Mouse (Mus musculus) MEL (cell line): Measurements from ENCODE around the gene Slc3a2.

Source experiments
- CTCF ChIP-seq, 3 experiments: IDR thresholded peaks in 2 of 3; conservative IDR thresholded peaks in 1 of 3; 2 replicates each; pipeline ENCODE4 v1.5.1; 2011 to 2012; ENCODE audit warnings: low read length in 3 of 3, low read depth in 2 of 3, mild to moderate bottlenecking in 2 of 3, improper control_type of control experiment in 1 of 3, inconsistent platforms in 1 of 3, mixed read lengths in 1 of 3, moderate library complexity in 1 of 3; ENCODE audit not compliant: control insufficient read depth in 1 of 3, insufficient read depth in 1 of 3, poor library complexity in 1 of 3, severe bottlenecking in 1 of 3
- POLR2A ChIP-seq, 2 experiments: IDR thresholded peaks; 2 replicates each; pipeline ENCODE4 v1.6.1; 2011 to 2012; ENCODE audit warnings: low read length in 2 of 2, mild to moderate bottlenecking in 2 of 2, control low read depth in 1 of 2, improper control_type of control experiment in 1 of 2, low read depth in 1 of 2, moderate library complexity in 1 of 2; ENCODE audit not compliant: control insufficient read depth in 1 of 2, insufficient read depth in 1 of 2, poor library complexity in 1 of 2

- no peak for TF ChIP-seq CTCF (IDR thresholded peaks at IDR 0.05 in 2 of 3, conservative IDR thresholded peaks at IDR 0.05 in 1 of 3; ENCODE audit: control insufficient read depth in 1 of 3, insufficient read depth in 1 of 3, low read depth in 2 of 3, low read length in 3 of 3, poor library complexity in 1 of 3, severe bottlenecking in 1 of 3)
- TF ChIP-seq POLR2A (IDR thresholded peaks at IDR 0.05; ENCODE audit: control insufficient read depth in 1 of 2, insufficient read depth in 1 of 2, low read depth in 1 of 2, low read length in 2 of 2, poor library complexity in 1 of 2): peak; percentile 29 to 59; a peak in 3 of 4 replicates
Observed at GRCm38 (mm10) chr19:8723574-8724346, 591 bp upstream of the Slc3a2 start.
